ENCODE assay signal across 21 mouse cellular contexts in genomic region chr17:68666528-68666927, GRCm38 (mm10).
DNase-seq lines count a peak whose midpoint lies in the region; ATAC-seq and TF ChIP-seq lines count a peak whose summit lies in the region.
"Had no signal": no experiment of that assay in that cellular context is flagged by ENCODE, and none has a peak within 500 bp of the region (broad histone marks: within the 10 kb centered on the region; RNA-seq: fewer than 3 reads in every experiment).

No protein-coding gene starts in this region.

- H3K27ac ChIP-seq in hindbrain, postnatal 0 days: no peak overlapping the region
- no peak overlapping the region for H3K27ac ChIP-seq in hindbrain, embryonic 14.5 days
- no peak overlapping the region for H3K27ac ChIP-seq in midbrain, embryonic 14.5 days (replicated peaks; ENCODE audit: low read depth, low read length)
- no peak overlapping the region for H3K27ac ChIP-seq in midbrain, embryonic 10.5 days (replicated peaks)
- H3K27ac ChIP-seq: embryonic facial prominence, embryonic 13.5 days; embryonic facial prominence, embryonic 15.5 days; forebrain, embryonic 10.5 days; forebrain, embryonic 12.5 days had no signal

- no peak for TF ChIP-seq POLR2A in brain, embryonic 14.5 days (IDR thresholded peaks at IDR 0.05; ENCODE audit: borderline replicate concordance, extremely low read depth, insufficient read depth, insufficient read length, poor library complexity, severe bottlenecking)

- H3K27me3 ChIP-seq in hindbrain, postnatal 0 days (ENCODE audit: insufficient read depth, low read length): no peaks in the 10 kb centered on the region
- no peaks in the 10 kb centered on the region for H3K27me3 ChIP-seq in hindbrain, embryonic 14.5 days (ENCODE audit: control insufficient read depth, insufficient read depth, low read length)
- H3K27me3 ChIP-seq in midbrain, embryonic 14.5 days (ENCODE audit: control insufficient read depth, insufficient read depth, low read length): no peaks in the 10 kb centered on the region
- no peaks in the 10 kb centered on the region for H3K27me3 ChIP-seq in midbrain, embryonic 10.5 days (ENCODE audit: low read depth, poor library complexity, severe bottlenecking)
- H3K27me3 ChIP-seq: embryonic facial prominence, embryonic 13.5 days; embryonic facial prominence, embryonic 15.5 days; forebrain, embryonic 12.5 days had no signal

- no peak for ATAC-seq in hindbrain, postnatal 0 days
- no peak for ATAC-seq in hindbrain, embryonic 14.5 days (ENCODE audit: low FRiP score)
- ATAC-seq in midbrain, embryonic 14.5 days (ENCODE audit: low FRiP score, low TSS enrichment): 0 out of 2 replicates have a peak, but pooled peaks have one; percentile 60
- ATAC-seq: forebrain, embryonic 16.5 days had no signal

- H3K4me1 ChIP-seq in hindbrain, postnatal 0 days (ENCODE audit: insufficient read depth, low read length): no peaks in the 10 kb centered on the region
- H3K4me1 ChIP-seq in hindbrain, embryonic 14.5 days (replicated peaks; ENCODE audit: control insufficient read depth, insufficient read depth, low read length): no peaks in the 10 kb centered on the region
- no peaks in the 10 kb centered on the region for H3K4me1 ChIP-seq in midbrain, embryonic 14.5 days (ENCODE audit: control insufficient read depth, insufficient read depth, low read length)
- no peaks in the 10 kb centered on the region for H3K4me1 ChIP-seq in midbrain, embryonic 10.5 days
- H3K4me1 ChIP-seq: embryonic facial prominence, embryonic 13.5 days; embryonic facial prominence, embryonic 15.5 days; forebrain, embryonic 10.5 days; forebrain, embryonic 12.5 days had no signal

- DNase-seq in hindbrain, postnatal 0 days (ENCODE audit: low spot score): peak; percentile 6
- no peak for DNase-seq in hindbrain, embryonic 14.5 days (ENCODE audit: low spot score)
- DNase-seq in midbrain, embryonic 14.5 days: peak; percentile 68
- DNase-seq in midbrain, embryonic 10.5 days (ENCODE audit: low spot score): no peak
- DNase-seq in brain, embryonic 14.5 days (ENCODE audit: low read depth): peak; percentile 23
- no peak for DNase-seq in cerebellum, adult 18-20 months
- DNase-seq: adrenal gland, adult 2 months; adrenal gland, postnatal 10 days; adrenal gland, postnatal 25 days; cerebellum, adult 11-12 months; cerebellum, adult 8-10 months; cerebellum, adult 9-11 months; cerebellum, postnatal 14 days; cerebellum, postnatal 36 days; embryo, embryonic 11 days had no signal

- no peaks in the 10 kb centered on the region for H3K36me3 ChIP-seq in hindbrain, postnatal 0 days (ENCODE audit: insufficient read depth, low read length)
- H3K36me3 ChIP-seq in hindbrain, embryonic 14.5 days (replicated peaks; ENCODE audit: control insufficient read depth, insufficient read depth): no peaks in the 10 kb centered on the region
- H3K36me3 ChIP-seq in midbrain, embryonic 14.5 days (ENCODE audit: control insufficient read depth, insufficient read depth, low read length): no peaks in the 10 kb centered on the region
- H3K36me3 ChIP-seq in midbrain, embryonic 10.5 days: no peaks in the 10 kb centered on the region
- H3K36me3 ChIP-seq: embryonic facial prominence, embryonic 13.5 days; embryonic facial prominence, embryonic 15.5 days; forebrain, embryonic 10.5 days; forebrain, embryonic 12.5 days had no signal

- H3K4me3 ChIP-seq in hindbrain, postnatal 0 days (ENCODE audit: low read length): no peak overlapping the region
- H3K4me3 ChIP-seq in hindbrain, embryonic 14.5 days (replicated peaks; ENCODE audit: low read length): no peak overlapping the region
- H3K4me3 ChIP-seq in midbrain, embryonic 14.5 days (replicated peaks; ENCODE audit: low read depth, low read length): no peak overlapping the region
- H3K4me3 ChIP-seq in midbrain, embryonic 10.5 days: no peak overlapping the region
- H3K4me3 ChIP-seq: embryonic facial prominence, embryonic 13.5 days; embryonic facial prominence, embryonic 15.5 days; erythroblast, embryonic 14.5 days; forebrain, embryonic 10.5 days; forebrain, embryonic 12.5 days had no signal

- no peak overlapping the region for H3K9ac ChIP-seq in hindbrain, postnatal 0 days (replicated peaks; ENCODE audit: low read length)
- H3K9ac ChIP-seq in hindbrain, embryonic 14.5 days: no peak overlapping the region
- no peak overlapping the region for H3K9ac ChIP-seq in midbrain, embryonic 14.5 days (replicated peaks; ENCODE audit: low read length)
- H3K9ac ChIP-seq: embryonic facial prominence, embryonic 13.5 days; embryonic facial prominence, embryonic 15.5 days; forebrain, embryonic 12.5 days had no signal

- no peaks in the 10 kb centered on the region for H3K9me3 ChIP-seq in hindbrain, postnatal 0 days (ENCODE audit: low read length)
- H3K9me3 ChIP-seq in hindbrain, embryonic 14.5 days (ENCODE audit: control insufficient read depth, low read length): no peaks in the 10 kb centered on the region
- H3K9me3 ChIP-seq in midbrain, embryonic 14.5 days (ENCODE audit: control insufficient read depth, low read length): no peaks in the 10 kb centered on the region
- H3K9me3 ChIP-seq in midbrain, embryonic 10.5 days (replicated peaks): no peaks in the 10 kb centered on the region
- H3K9me3 ChIP-seq: embryonic facial prominence, embryonic 13.5 days; embryonic facial prominence, embryonic 15.5 days; forebrain, embryonic 10.5 days; forebrain, embryonic 12.5 days had no signal

- no peak for TF ChIP-seq CTCF in hindbrain, postnatal 0 days (IDR thresholded peaks at IDR 0.05; ENCODE audit: low read depth)
- no peak for TF ChIP-seq CTCF in brain, embryonic 14.5 days (IDR thresholded peaks at IDR 0.05; ENCODE audit: borderline replicate concordance, extremely low read depth, insufficient read depth, insufficient read length)

- H3K4me2 ChIP-seq in hindbrain, postnatal 0 days (ENCODE audit: low read depth, low read length): no peak overlapping the region
- H3K4me2 ChIP-seq in hindbrain, embryonic 14.5 days (replicated peaks): no peak overlapping the region
- no peak overlapping the region for H3K4me2 ChIP-seq in midbrain, embryonic 14.5 days (ENCODE audit: low read length)
- H3K4me2 ChIP-seq: embryonic facial prominence, embryonic 13.5 days; embryonic facial prominence, embryonic 15.5 days; forebrain, embryonic 12.5 days had no signal

- 72% methylated on average over 1 of the region's 1 CpGs for WGBS in hindbrain, postnatal 0 days
- WGBS in hindbrain, embryonic 14.5 days: 71% methylated on average over 1 of the region's 1 CpGs
- 69% methylated on average over 1 of the region's 1 CpGs for WGBS in midbrain, embryonic 14.5 days
- 75% methylated on average over 1 of the region's 1 CpGs for WGBS in midbrain, embryonic 10.5 days

Comparison
In these comparisons a context has a peak if more than half of its experiments do, and no peak if none do; other contexts are left out.
1. DNase-seq: peak in hindbrain, postnatal 0 days (single experiment), midbrain, embryonic 14.5 days (single experiment) and brain, embryonic 14.5 days (single experiment); none in hindbrain, embryonic 14.5 days (single experiment), midbrain, embryonic 10.5 days (single experiment) and cerebellum, adult 18-20 months (0 of 2).